ENCODE assay signal across 15 mouse cellular contexts in genomic region chr8:54505060-54505459, GRCm38 (mm10).
"Had no signal": no experiment of that assay in that cellular context is flagged by ENCODE, and none has a peak within 500 bp of the region (broad histone marks: within the 10 kb centered on the region; RNA-seq: fewer than 3 reads in every experiment).

No protein-coding gene starts in this region.

- H3K27ac ChIP-seq: limb, embryonic 12.5 days; limb, embryonic 15.5 days; liver, embryonic 15.5 days had no signal

- H3K4me2 ChIP-seq: limb, embryonic 12.5 days; limb, embryonic 15.5 days; liver, embryonic 15.5 days; midbrain, embryonic 11.5 days had no signal

- H3K9ac ChIP-seq: limb, embryonic 12.5 days; limb, embryonic 15.5 days; liver, embryonic 15.5 days had no signal

- H3K27me3 ChIP-seq: limb, embryonic 12.5 days; limb, embryonic 15.5 days; liver, embryonic 15.5 days had no signal

- H3K36me3 ChIP-seq: limb, embryonic 12.5 days; limb, embryonic 15.5 days; liver, embryonic 15.5 days had no signal

- H3K4me3 ChIP-seq: limb, embryonic 12.5 days; limb, embryonic 15.5 days; liver, embryonic 15.5 days had no signal

- ATAC-seq: intestine, postnatal 0 days; lung, postnatal 0 days had no signal

- DNase-seq: kidney, adult 2 months; kidney, postnatal 14 days; kidney, postnatal 4 days; left cerebral cortex, postnatal 4 days; lung, postnatal 36 days; midbrain, embryonic 14.5 days; right cerebral cortex, postnatal 14 days; right cerebral cortex, postnatal 4 days; thymus, postnatal 25 days had no signal

- H3K9me3 ChIP-seq: limb, embryonic 12.5 days; limb, embryonic 15.5 days; liver, embryonic 15.5 days had no signal

- H3K4me1 ChIP-seq: limb, embryonic 12.5 days had no signal
